Mouse (Mus musculus) lung, embryonic 16.5 days (tissue): ENCODE data around the gene Irgm1. TPM values are rescaled to one million over a fixed set of nuclear protein-coding genes. Genes with fewer than 3 reads are reported as not detected.
"Not testable (repeated sequence)": the region's sequence is repeated elsewhere in the genome, so short reads cannot be mapped to it uniquely, and the experiment has no call there.

ENCODE experiments used
- ATAC-seq: fragments of 200-750 bp; cut with Nextera tagmentation; 2 replicates; pipeline ENCODE4 v1.8.0; 2017; ENCODE audit warnings: low read depth, mild to moderate bottlenecking, moderate library complexity
- H3K27ac ChIP-seq: fragments of 300-500 bp; sonication (generic); 2 replicates; pipeline ENCODE4 v1.5.1; 2014; ENCODE audit warnings: mild to moderate bottlenecking, control low read depth, low read length
- H3K27me3 ChIP-seq: fragments of 300-500 bp; sonication (generic); 2 replicates; pipeline ENCODE4 v1.6.1; 2014; ENCODE audit warnings: low read depth, low read length, mixed read lengths; ENCODE audit not compliant: control insufficient read depth, insufficient read depth
- H3K36me3 ChIP-seq: fragments of 300-500 bp; sonication (generic); 2 replicates; pipeline ENCODE4 v1.6.1; 2014; ENCODE audit warnings: low read length; ENCODE audit not compliant: control insufficient read depth, insufficient read depth
- H3K4me1 ChIP-seq: fragments of 300-500 bp; sonication (generic); replicated peaks from 2 replicates; pipeline ENCODE4 v1.6.1; 2014; ENCODE audit warnings: low read length, mixed read lengths; ENCODE audit not compliant: control insufficient read depth, insufficient read depth
- H3K4me2 ChIP-seq: fragments of 300-500 bp; sonication (generic); 2 replicates; pipeline ENCODE4 v1.6.1; 2014; ENCODE audit warnings: low read depth, low read length, control low read depth
- H3K4me3 ChIP-seq: fragments of 300-500 bp; sonication (generic); 2 replicates; pipeline ENCODE4 v1.5.1; 2014; ENCODE audit warnings: mild to moderate bottlenecking, low read length, control low read depth
- H3K9ac ChIP-seq: fragments of 300-500 bp; sonication (generic); 2 replicates; pipeline ENCODE4 v1.6.1; 2014; ENCODE audit warnings: low read length, control low read depth
- H3K9me3 ChIP-seq: fragments of 300-500 bp; sonication (generic); 2 replicates; pipeline ENCODE4 v1.6.1; 2016; ENCODE audit warnings: low read length; ENCODE audit not compliant: control insufficient read depth
- WGBS: fragments of 180-500 bp; shearing (Covaris S2); extraction: QIAGEN DNeasy Blood & Tissue Kit; methylation state at CpG from one replicate; pipeline ENCODE4 v1.1.7; 2014; 5-methylcytosine and 5-hydroxymethylcytosine counted together
- polyA plus RNA-seq: library from polyadenylated mRNA; unstranded; fragments of >200 nt; fragmentation: Nextera tagmentation; extraction: Ambion mirVana; gene quantifications from 2 replicates; pipeline ENCODE4 v1.2.1, GENCODE M21; 2015

Irgm1 gene
- 10.6 and 14.9 TPM in 2 replicates for polyA plus RNA-seq

DNA sequence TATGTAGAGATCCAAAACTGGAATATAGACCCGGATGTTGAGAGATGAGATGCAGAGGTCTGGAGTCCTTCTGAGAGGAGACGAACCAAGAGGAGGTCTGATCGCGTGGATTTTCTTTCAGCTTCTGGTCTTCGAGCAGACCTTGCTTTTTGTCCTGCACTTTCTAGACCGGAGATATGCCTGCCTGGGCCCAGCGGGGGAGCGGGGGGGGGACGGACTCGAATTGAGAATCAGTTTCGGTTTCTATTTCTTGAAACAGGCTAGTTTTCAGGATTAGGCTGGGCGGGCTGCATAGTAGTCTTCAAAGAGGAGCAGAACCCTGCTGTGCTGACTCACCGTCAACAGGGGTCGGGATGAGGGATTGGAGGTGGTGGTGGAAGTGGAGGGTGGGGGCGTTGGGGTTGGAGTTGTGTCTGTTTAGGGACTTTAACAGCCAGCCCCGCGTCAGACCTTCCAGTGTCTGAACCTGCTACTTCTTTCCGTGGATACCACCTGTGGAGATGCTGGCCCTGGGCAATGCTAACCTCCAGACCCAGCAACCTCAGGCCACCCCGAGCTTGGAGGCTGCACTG, at the start of gene Irgm1:
Gene Irgm1, minus strand, starts transcription at position 483 of the 572 bp plus-strand sequence.
- 1% methylated on average over 19 of the region's 19 CpGs for WGBS
- H3K9me3 ChIP-seq = no peaks in the 10 kb centered on the region
- no peaks in the 10 kb centered on the region for H3K36me3 ChIP-seq
- peak within 1 kb of the TSS; percentile 71 for H3K27ac ChIP-seq
- peak within 1 kb of the TSS; percentile 76 for H3K9ac ChIP-seq
- peak; percentile 58 for ATAC-seq
- peak within 1 kb of the TSS; percentile 69 for H3K4me2 ChIP-seq
- peak within 1 kb of the TSS; percentile 64 for H3K4me3 ChIP-seq
- H3K4me1 ChIP-seq = peaks cover 17% of the 10 kb centered on the region
- no peaks in the 10 kb centered on the region for H3K27me3 ChIP-seq

DNA sequence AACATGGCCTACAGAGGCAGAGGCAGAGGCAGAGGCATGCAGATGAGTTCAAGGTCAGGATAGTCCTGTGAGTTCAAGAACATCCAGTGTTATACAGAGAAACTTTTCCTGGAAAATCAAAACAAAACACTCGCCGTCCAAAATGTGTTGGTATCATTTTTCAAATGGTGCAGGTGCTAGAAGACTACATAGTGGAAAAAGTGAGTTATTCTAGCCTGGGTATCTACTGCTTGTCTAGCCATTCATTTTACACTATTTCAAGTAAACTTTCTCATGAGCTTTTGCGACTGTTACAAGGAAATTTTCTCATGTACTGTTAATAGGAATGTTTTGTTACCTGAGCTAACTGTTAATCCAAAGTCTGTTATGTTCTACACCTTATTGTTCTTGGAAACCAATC, 46.9 kb upstream of the Irgm1 start:
- Histone ChIP-seq H3K4me3 (no peak overlapping the region), H3K4me2 (no peak overlapping the region), H3K27me3 (no peaks in the 10 kb centered on the region), H3K9ac (no peak overlapping the region), H3K36me3 (no peaks in the 10 kb centered on the region), H3K4me1 (no peaks in the 10 kb centered on the region), H3K27ac (no peak overlapping the region), H3K9me3 (no peaks in the 10 kb centered on the region)
- no peak for ATAC-seq
- 62% methylated on average over 3 of the region's 3 CpGs for WGBS

DNA sequence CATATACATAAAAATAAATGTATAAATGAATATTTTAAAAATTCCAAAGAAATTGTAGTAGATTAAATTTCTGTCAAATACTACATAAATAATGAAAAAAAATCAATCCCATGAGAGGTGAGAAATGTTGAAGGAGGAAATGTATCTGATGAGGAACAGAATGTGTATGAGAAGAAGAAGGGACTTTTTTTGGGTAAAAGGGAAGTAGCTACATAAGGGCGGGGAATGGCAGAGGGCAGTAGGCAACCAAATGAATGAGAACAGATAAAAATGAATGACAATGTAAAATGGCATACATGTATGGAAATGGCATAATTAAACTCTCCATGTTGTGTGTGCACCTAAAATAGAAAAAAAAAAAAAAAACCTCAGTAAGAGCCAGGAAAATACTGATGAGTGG, 42.1 kb upstream of the Irgm1 start:
- Histone ChIP-seq H3K27me3 (no peaks in the 10 kb centered on the region), H3K4me3 (no peak overlapping the region), H3K4me1 (no peaks in the 10 kb centered on the region), H3K9ac (no peak overlapping the region), H3K27ac (no peak overlapping the region), H3K36me3 (no peaks in the 10 kb centered on the region), H3K4me2 (no peak overlapping the region), H3K9me3 (no peaks in the 10 kb centered on the region)
- 89% methylated on average over 1 of the region's 1 CpGs for WGBS
- ATAC-seq = no peak

DNA sequence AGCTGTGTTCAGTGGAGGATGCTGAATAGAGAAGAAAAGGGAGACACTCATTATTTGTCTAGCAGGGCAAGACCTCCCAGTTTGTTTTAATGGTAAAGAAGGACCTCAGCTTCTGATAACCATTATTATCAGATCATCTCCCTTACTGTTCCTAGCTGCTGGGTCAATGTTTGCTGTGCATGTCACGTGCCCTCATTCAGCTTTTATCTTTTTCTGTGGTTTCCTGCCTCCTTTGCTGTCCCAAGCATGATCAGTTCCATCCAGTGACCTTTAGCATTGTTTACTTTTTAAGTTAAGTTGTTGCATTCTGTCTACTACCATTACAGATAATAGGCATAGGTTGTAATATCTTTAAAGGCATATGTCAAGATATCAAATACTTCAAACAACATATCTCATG, 37.0 kb upstream of the Irgm1 start:
- Histone ChIP-seq H3K4me3 (no peak overlapping the region), H3K27me3 (no peaks in the 10 kb centered on the region), H3K27ac (no peak overlapping the region), H3K9ac (no peak overlapping the region), H3K4me1 (no peaks in the 10 kb centered on the region), H3K9me3 (no peaks in the 10 kb centered on the region), H3K36me3 (no peaks in the 10 kb centered on the region), H3K4me2 (no peak overlapping the region)
- ATAC-seq = no peak
- 41% methylated on average over 1 of the region's 1 CpGs for WGBS

DNA sequence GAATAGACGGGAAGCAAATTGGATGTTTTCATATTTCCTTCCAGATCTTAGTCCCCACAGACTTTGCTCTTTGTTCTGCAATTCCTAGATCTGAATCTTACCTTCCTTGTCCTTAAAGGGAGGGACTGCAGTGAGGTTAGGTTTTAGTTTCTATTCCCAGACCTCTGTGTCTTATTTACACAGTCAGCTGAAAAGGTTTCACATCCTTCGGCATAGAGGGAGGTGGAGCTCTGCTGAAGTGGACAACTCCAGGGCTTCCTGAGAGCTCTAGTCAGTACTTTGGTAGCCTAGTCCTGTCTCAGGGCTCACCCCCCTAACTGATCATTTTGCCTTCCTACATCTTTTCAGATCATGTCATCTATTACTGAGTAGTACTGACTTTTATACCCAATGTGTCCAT, 30.5 kb upstream of the Irgm1 start, which contains the start of gene Gm5431:
Gene Gm5431, minus strand, starts transcription at position 194 of the 400 bp plus-strand sequence.
- ATAC-seq = no peak
- 55% methylated on average over 2 of the region's 2 CpGs for WGBS

DNA sequence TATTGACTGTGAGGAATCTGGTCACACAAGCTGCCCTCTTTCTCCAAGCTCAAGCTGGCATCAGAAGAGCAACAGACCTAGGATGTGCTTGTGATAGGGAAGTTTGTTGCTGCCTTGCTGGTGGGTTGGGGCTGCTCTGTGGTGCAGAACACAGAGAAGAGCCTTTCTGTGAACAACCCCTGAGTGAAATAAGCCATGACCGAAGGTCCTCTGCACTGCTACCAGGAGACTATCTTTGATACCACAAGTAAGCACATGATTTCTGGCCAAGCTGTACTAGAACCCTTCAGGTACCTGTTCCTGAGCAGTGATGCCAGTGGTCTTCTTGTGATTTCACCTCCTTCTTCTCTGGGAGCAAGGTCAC, 30.1 kb upstream of the Irgm1 start:
- not testable (repeated sequence) for H3K27me3 ChIP-seq, H3K4me3 ChIP-seq, H3K4me2 ChIP-seq, ATAC-seq, H3K9ac ChIP-seq, H3K27ac ChIP-seq, H3K9me3 ChIP-seq, H3K4me1 ChIP-seq, H3K36me3 ChIP-seq
- 79% methylated on average over 1 of the region's 1 CpGs for WGBS

More for the DNA sequence above, 30.5 kb upstream of the Irgm1 start, which contains the start of gene Gm5431:
- Histone ChIP-seq H3K36me3 (no peaks in the 10 kb centered on the region), H3K27ac (no peak within 1 kb of the TSS), H3K4me1 (no peaks in the 10 kb centered on the region), H3K9ac (no peak within 1 kb of the TSS), H3K9me3 (no peaks in the 10 kb centered on the region), H3K4me3 (no peak within 1 kb of the TSS), H3K4me2 (no peak within 1 kb of the TSS), H3K27me3 (no peaks in the 10 kb centered on the region)

DNA sequence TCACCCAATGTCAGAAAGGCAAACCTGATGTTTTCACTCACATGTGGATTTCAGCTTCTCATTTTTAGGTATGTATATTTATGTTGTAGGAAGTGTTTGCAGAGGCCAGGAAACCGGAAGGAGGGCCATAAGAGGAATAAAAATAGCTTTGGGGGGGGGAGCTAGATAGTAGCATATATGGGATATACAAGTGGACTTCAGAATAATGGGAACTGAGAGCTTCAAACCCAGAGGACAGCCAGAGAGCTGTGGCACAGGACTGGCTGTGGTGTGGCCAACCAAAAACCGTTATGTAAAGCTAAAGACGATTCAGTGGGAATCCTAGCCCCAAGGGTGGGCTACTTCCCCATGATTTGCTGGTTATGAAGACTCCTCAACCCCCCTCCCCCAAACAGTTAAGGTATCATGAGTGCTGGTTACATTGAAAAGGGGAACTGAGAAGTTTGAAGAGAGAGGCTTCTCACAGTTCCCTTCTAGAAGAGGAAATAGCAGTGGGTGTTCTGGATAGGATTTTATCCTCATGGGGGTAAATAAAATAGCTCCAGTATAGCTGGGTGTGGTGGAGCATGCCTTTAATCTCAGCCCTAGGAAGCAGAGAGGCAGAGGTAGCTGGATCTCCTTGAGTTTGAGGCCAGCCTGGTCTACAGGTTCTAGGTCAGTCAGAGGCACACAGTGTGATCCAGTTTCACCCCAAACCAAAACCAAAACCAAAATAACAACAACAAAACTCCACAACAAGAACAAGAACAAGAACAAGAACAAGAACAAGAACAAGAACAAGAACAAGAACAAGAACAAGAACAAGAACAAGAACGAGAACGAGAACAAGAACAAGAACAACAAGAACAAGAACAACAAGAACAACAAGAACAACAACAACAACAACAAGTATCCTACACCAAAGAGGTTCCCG, 29.4 kb upstream of the Irgm1 start:
- ATAC-seq, H3K36me3 ChIP-seq, H3K4me3 ChIP-seq, H3K27ac ChIP-seq, H3K4me2 ChIP-seq, H3K9me3 ChIP-seq, H3K4me1 ChIP-seq, H3K9ac ChIP-seq, H3K27me3 ChIP-seq: not testable (repeated sequence)
- WGBS = 66% methylated on average over 6 of the region's 6 CpGs

DNA sequence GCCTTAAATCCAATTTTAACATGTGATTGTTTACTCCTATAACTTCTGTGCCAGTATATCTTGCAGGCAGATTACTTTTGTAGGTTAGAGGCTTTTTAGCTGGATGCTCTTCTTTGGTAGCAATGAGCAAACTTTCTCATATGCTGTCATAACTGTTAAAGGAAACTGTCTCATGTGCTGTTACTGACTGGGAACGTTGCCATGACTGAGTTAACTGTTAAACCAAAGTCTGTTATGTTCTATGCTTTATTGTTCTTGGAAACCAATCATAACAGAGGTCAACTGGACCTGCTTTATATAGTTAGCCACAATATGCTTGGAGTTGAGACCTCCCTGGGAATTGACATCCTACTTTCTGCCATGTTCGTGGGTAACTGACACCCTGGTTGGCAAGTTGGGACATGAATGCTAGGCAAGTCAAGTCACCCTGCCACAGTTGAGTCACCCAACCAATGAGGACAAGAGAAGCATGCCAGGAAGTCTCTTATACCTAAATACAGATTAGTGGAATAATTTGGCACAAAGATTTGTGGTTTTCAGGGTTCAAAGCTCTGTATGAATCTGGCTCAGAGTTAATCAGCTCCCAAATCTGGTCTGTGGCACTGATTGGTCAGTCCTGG, 27.4 kb upstream of the Irgm1 start:
- H3K4me2 ChIP-seq = no peak overlapping the region
- H3K9me3 ChIP-seq = no peaks in the 10 kb centered on the region
- no peaks in the 10 kb centered on the region for H3K36me3 ChIP-seq
- WGBS = 73% methylated on average over 2 of the region's 2 CpGs
- no peak for ATAC-seq
- no peak overlapping the region for H3K27ac ChIP-seq
- no peak overlapping the region for H3K4me3 ChIP-seq
- no peaks in the 10 kb centered on the region for H3K4me1 ChIP-seq
- H3K9ac ChIP-seq = no peak overlapping the region
- H3K27me3 ChIP-seq = no peaks in the 10 kb centered on the region

DNA sequence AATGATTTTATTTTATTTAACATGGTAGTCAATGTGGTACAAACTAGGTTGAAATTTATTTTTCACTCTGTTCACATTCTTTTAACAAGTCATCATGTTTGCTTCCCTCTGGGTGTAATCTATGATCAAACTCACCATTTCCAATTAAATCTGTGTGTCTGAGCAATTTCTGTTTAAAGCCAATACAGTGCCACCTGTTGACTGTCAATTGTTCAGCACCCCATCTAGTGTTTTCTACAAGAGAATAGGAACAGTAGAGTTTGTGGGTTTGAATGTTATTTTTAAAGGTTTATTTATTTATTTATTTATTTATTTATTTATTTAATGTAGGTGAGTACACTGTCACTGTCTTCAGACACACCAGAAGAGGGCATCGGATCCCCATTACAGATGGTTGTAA, 5.2 kb upstream of the Irgm1 start:
- H3K4me2 ChIP-seq = no peak overlapping the region
- 88% methylated on average over 1 of the region's 1 CpGs for WGBS
- no peak for ATAC-seq
- no peak overlapping the region for H3K4me3 ChIP-seq
- H3K36me3 ChIP-seq = no peaks in the 10 kb centered on the region
- no peak overlapping the region for H3K27ac ChIP-seq
- H3K4me1 ChIP-seq = peaks cover 5% of the 10 kb centered on the region
- H3K9me3 ChIP-seq = no peaks in the 10 kb centered on the region
- H3K27me3 ChIP-seq = no peaks in the 10 kb centered on the region
- H3K9ac ChIP-seq = no peak overlapping the region
